Mouse (Mus musculus): ENCODE measurements around the gene Rdh9. TPM values are rescaled to one million over a fixed set of nuclear protein-coding genes. Genes with fewer than 3 reads are reported as not detected.

The Rdh9 gene
- total and polyA plus RNA-seq, 3 experiments: 0.04 TPM; not detected in 2

- Histone ChIP-seq H3K27ac (ENCODE audit: control insufficient read depth, low read depth, low read length) (peak overlapping the region; percentile 76), H3K4me1 (ENCODE audit: control insufficient read depth in 1 of 2, insufficient read depth in 2 of 2, low read length in 2 of 2) (peaks cover 17 to 31% of the 10 kb centered on the region in 2 experiments), H3K9ac (ENCODE audit: control insufficient read depth, low read depth, low read length, poor library complexity, severe bottlenecking) (peak overlapping the region; percentile 58), H3K9me3 (replicated peaks; ENCODE audit: insufficient read depth, low read length) (no peaks in the 10 kb centered on the region), H3K4me3 (ENCODE audit: control insufficient read depth in 1 of 2, insufficient read depth in 1 of 2, low read depth in 2 of 2, low read length in 2 of 2) (peak overlapping the region; percentile 25 to 50; a peak in 3 of 4 replicates), H3K27me3 (ENCODE audit: control insufficient read depth in 1 of 2, insufficient read depth in 2 of 2, low read length in 2 of 2) (peaks cover 0 to 3% of the 10 kb centered on the region in 2 experiments; a peak in 2 of 4 replicates), H3K79me2 (ENCODE audit: control insufficient read depth, insufficient read depth, low read length, poor library complexity) (no peaks in the 10 kb centered on the region), H3K36me3 (ENCODE audit: control insufficient read depth in 1 of 2, insufficient read depth in 2 of 2, low read length in 2 of 2) (peaks cover 0 to 12% of the 10 kb centered on the region in 2 experiments; a peak in 2 of 4 replicates)
- peak; percentile 59; the same call in 1 of the 2 replicates for TF ChIP-seq MEF2A (IDR thresholded peaks at IDR 0.05; ENCODE audit: extremely low read depth, insufficient replicate concordance, low read depth, low read length, poor library complexity, severe bottlenecking)
- peak; percentile 54 for TF ChIP-seq ETS1 (IDR thresholded peaks at IDR 0.05; ENCODE audit: low read depth, low read length)
- TF ChIP-seq ZNF384 (IDR thresholded peaks at IDR 0.05; ENCODE audit: low read depth, low read length): no peak
- TF ChIP-seq TCF12 (IDR thresholded peaks at IDR 0.05; ENCODE audit: low read depth, low read length): peak; percentile 87
- no peak for TF ChIP-seq HCFC1 (IDR thresholded peaks at IDR 0.05; ENCODE audit: low read depth, low read length)
- TF ChIP-seq TAL1 (IDR thresholded peaks at IDR 0.05; ENCODE audit: low read length): 0 out of 2 replicates have a peak, but pooled peaks have one; percentile 3
- TF ChIP-seq EP300 (IDR thresholded peaks at IDR 0.05; ENCODE audit: low read depth in 1 of 2, low read length in 2 of 2): peak; percentile 64 to 84
- 0 out of 2 replicates have a peak, but pooled peaks have one; percentile 15 for TF ChIP-seq MAZ (IDR thresholded peaks at IDR 0.05; ENCODE audit: low read depth, low read length)
- TF ChIP-seq GATA1 (IDR thresholded peaks at IDR 0.05; ENCODE audit: low read depth, low read length): peak; percentile 70
- DNase-seq (ENCODE audit: low read depth, low spot score): peak; percentile 54
These were observed 45.8 kb upstream of the Rdh9 start for GRCm38 (mm10) chr10:127730285-127730932.

DNA sequence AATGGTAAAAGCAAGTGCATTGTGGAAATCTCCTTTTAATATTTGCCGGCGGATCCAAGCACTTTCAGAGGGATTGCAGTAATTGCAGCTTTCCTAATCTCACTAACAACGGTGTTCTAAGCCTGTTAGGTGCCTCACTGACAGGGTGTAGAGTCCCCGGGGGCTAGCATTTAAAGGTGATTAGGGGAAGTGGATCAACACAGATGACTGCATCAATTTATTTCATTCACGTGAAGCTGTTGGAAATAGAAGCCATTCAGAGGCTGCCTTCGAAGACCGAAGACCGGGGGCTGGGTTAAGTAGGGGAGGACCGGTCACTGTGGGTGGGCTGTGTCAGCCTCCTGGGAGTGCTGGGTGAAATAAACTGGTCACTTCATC, 45.3 kb upstream of the Rdh9 start:
- no peaks in the 10 kb centered on the region for H3K79me2 ChIP-seq (ENCODE audit: control insufficient read depth, insufficient read depth, low read length, poor library complexity)
- DNase-seq (ENCODE audit: low read depth, low spot score): no peak
- H3K27me3 ChIP-seq (ENCODE audit: control insufficient read depth in 1 of 2, insufficient read depth in 2 of 2, low read length in 2 of 2): peaks cover 0 to 2% of the 10 kb centered on the region in 2 experiments; a peak in 1 of 4 replicates
- H3K4me1 ChIP-seq (ENCODE audit: control insufficient read depth in 1 of 2, insufficient read depth in 2 of 2, low read length in 2 of 2): peaks cover 17 to 33% of the 10 kb centered on the region in 2 experiments
- H3K9ac ChIP-seq (ENCODE audit: control insufficient read depth, low read depth, low read length, poor library complexity, severe bottlenecking): peak overlapping the region; percentile 25
- peak overlapping the region; percentile 76 for H3K27ac ChIP-seq (ENCODE audit: control insufficient read depth, low read depth, low read length)
- no peaks in the 10 kb centered on the region for H3K9me3 ChIP-seq (replicated peaks; ENCODE audit: insufficient read depth, low read length)
- peak overlapping the region; percentile 2 to 50; a peak in 3 of 4 replicates for H3K4me3 ChIP-seq (ENCODE audit: control insufficient read depth in 1 of 2, insufficient read depth in 1 of 2, low read depth in 2 of 2, low read length in 2 of 2)
- peaks cover 0 to 13% of the 10 kb centered on the region in 2 experiments; a peak in 2 of 4 replicates for H3K36me3 ChIP-seq (ENCODE audit: control insufficient read depth in 1 of 2, insufficient read depth in 2 of 2, low read length in 2 of 2)
- no peak for TF ChIP-seq KAT2A (conservative IDR thresholded peaks at IDR 0.05; ENCODE audit: low read depth, low read length)
- TF ChIP-seq MYC (IDR thresholded peaks at IDR 0.05; ENCODE audit: low read depth, low read length): no peak
- TF ChIP-seq NRF1 (IDR thresholded peaks at IDR 0.05; ENCODE audit: insufficient read depth, low read depth, low read length, poor library complexity, severe bottlenecking): no peak
- TF ChIP-seq TBP (IDR thresholded peaks at IDR 0.05; ENCODE audit: low read depth, low read length): no peak
- TF ChIP-seq MYB (IDR thresholded peaks at IDR 0.05; ENCODE audit: low read depth, low read length): no peak
- TF ChIP-seq CHD1 (IDR thresholded peaks at IDR 0.05; ENCODE audit: low read depth, low read length): no peak

Measured in MEL (cell line).